Comparison of ENCODE assay signal across 23 mouse cellular contexts in genomic region chr15:97504325-97504724, GRCm38 (mm10).
DNase-seq lines count a peak whose midpoint lies in the region; ATAC-seq and TF ChIP-seq lines count a peak whose summit lies in the region.
"Had no signal": no experiment of that assay in that cellular context is flagged by ENCODE, and none has a peak within 500 bp of the region (broad histone marks: within the 10 kb centered on the region; RNA-seq: fewer than 3 reads in every experiment).

No protein-coding gene starts in this region.

- no peak overlapping the region for H3K4me3 ChIP-seq in CH12.LX (replicated peaks in 1 of 3; ENCODE audit: low read depth in 2 of 3, low read length in 2 of 3, poor library complexity in 1 of 3)
- H3K4me3 ChIP-seq: embryonic facial prominence, embryonic 15.5 days; erythroblast, embryonic 14.5 days; forebrain, embryonic 10.5 days; heart, embryonic 13.5 days; hindbrain, embryonic 12.5 days had no signal

- no peak overlapping the region for H3K4me2 ChIP-seq in CH12.LX (ENCODE audit: insufficient read depth, low read depth, poor library complexity, severe bottlenecking)
- H3K4me2 ChIP-seq: embryonic facial prominence, embryonic 15.5 days; heart, embryonic 13.5 days; hindbrain, embryonic 12.5 days had no signal

- no peak for TF ChIP-seq RAD21 in CH12.LX (IDR thresholded peaks at IDR 0.05; ENCODE audit: low read depth, low read length)

- no peaks in the 10 kb centered on the region for H3K36me3 ChIP-seq in CH12.LX (replicated peaks in 1 of 2; ENCODE audit: control insufficient read depth in 1 of 2, insufficient read depth in 1 of 2, low read length in 1 of 2)
- H3K36me3 ChIP-seq in splenic B cell, adult 2 months (ENCODE audit: control insufficient read depth, insufficient read depth, low read length, poor library complexity, severe bottlenecking), result no peaks in the 10 kb centered on the region
- H3K36me3 ChIP-seq: embryonic facial prominence, embryonic 15.5 days; forebrain, embryonic 10.5 days; heart, embryonic 13.5 days; hindbrain, embryonic 12.5 days had no signal

- no peaks in the 10 kb centered on the region for H3K79me2 ChIP-seq in CH12.LX (replicated peaks; ENCODE audit: control insufficient read depth, extremely low read depth, insufficient read depth, poor library complexity, severe bottlenecking)

- H3K9me3 ChIP-seq in CH12.LX (replicated peaks; ENCODE audit: low read length), result no peaks in the 10 kb centered on the region
- H3K9me3 ChIP-seq: embryonic facial prominence, embryonic 15.5 days; forebrain, embryonic 10.5 days had no signal

- no peak for TF ChIP-seq POLR2A in CH12.LX (IDR thresholded peaks at IDR 0.05; ENCODE audit: low read depth, low read length)

- TF ChIP-seq EP300 in CH12.LX (IDR thresholded peaks at IDR 0.05; ENCODE audit: low read length), result 0 out of 2 replicates have a peak, but pooled peaks have one; percentile 27

- no peak overlapping the region for H3K9ac ChIP-seq in CH12.LX (ENCODE audit: insufficient read depth, low read depth)
- H3K9ac ChIP-seq: embryonic facial prominence, embryonic 15.5 days; heart, embryonic 13.5 days; hindbrain, embryonic 12.5 days had no signal

- TF ChIP-seq CTCF in CH12.LX (conservative IDR thresholded peaks at IDR 0.05 in 1 of 2, IDR thresholded peaks at IDR 0.05 in 1 of 2; ENCODE audit: low read depth in 2 of 2, low read length in 2 of 2), result no peak

- peaks cover 2 to 12% of the 10 kb centered on the region in 2 experiments; a peak in 2 of 4 replicates for H3K4me1 ChIP-seq in CH12.LX (ENCODE audit: control insufficient read depth in 1 of 2, insufficient read depth in 2 of 2)
- H3K4me1 ChIP-seq: embryonic facial prominence, embryonic 15.5 days; forebrain, embryonic 10.5 days; heart, embryonic 13.5 days; hindbrain, embryonic 12.5 days had no signal

- dilution Hi-C loops in CH12.LX (cut with MboI; ENCODE audit: extremely low pct_ligation_motif_present, extremely low pct_unique_long_range_greater_than_20kb, low sequenced_read_pairs), result no loop called here

- DNase-seq in spleen, postnatal 4 days (ENCODE audit: low spot score in 2 of 2), result peak; percentile 10 to 41
- DNase-seq in spleen, adult 12 weeks (ENCODE audit: low spot score), result no peak
- DNase-seq in CH12.LX (ENCODE audit: extremely low read depth), result peak; percentile 31
- peak; percentile 49 for DNase-seq in splenic B cell, adult 2 months (ENCODE audit: low read depth, low spot score)
- DNase-seq in cerebellum, postnatal 10 days, result no peak
- no peak for DNase-seq in cerebellum, postnatal 25 days
- DNase-seq: adrenal gland, adult 2 months; adrenal gland, postnatal 36 days; cerebellum, adult 11 months; cerebellum, adult 9-10 months; embryo, embryonic 11 days; heart, postnatal 36 days had no signal

- H3K27me3 ChIP-seq in CH12.LX (replicated peaks), result no peaks in the 10 kb centered on the region
- no peaks in the 10 kb centered on the region; the same call in 1 of the 2 replicates for H3K27me3 ChIP-seq in splenic B cell, adult 2 months (ENCODE audit: control insufficient read depth, insufficient read depth, low read length, poor library complexity, severe bottlenecking)
- H3K27me3 ChIP-seq: embryonic facial prominence, embryonic 15.5 days; heart, embryonic 13.5 days; hindbrain, embryonic 12.5 days had no signal

- in situ Hi-C loops in CH12.LX (cut with MboI; ENCODE audit: low pct_ligation_motif_present, low pct_unique_long_range_greater_than_20kb, low sequenced_read_pairs), result no loop called here

- ATAC-seq in granulocyte monocyte progenitor cell, adult 5-6 weeks (replicated peaks; ENCODE audit: poor library complexity, severe bottlenecking), result peak; percentile 65
- ATAC-seq: CD4-positive, CD25-positive, alpha-beta regulatory T cell, adult 4 months; forebrain, embryonic 14.5 days; hindbrain, embryonic 16.5 days; inflammation-experienced regulatory T-cells, adult 6 months; intestine, postnatal 0 days had no signal

- no peak overlapping the region for H3K27ac ChIP-seq in CH12.LX (ENCODE audit: insufficient read depth, low read depth)
- H3K27ac ChIP-seq: embryonic facial prominence, embryonic 15.5 days; forebrain, embryonic 10.5 days; heart, embryonic 13.5 days; hindbrain, embryonic 12.5 days had no signal

TF ChIP-seq in CH12.LX, 34 proteins besides CTCF, POLR2A, EP300 and RAD21:
- TF ChIP-seq UBTF (IDR thresholded peaks at IDR 0.05; ENCODE audit: low read depth, low read length) (no peak), RCOR1 (conservative IDR thresholded peaks at IDR 0.05; ENCODE audit: low read depth, low read length) (no peak), E2F4 (IDR thresholded peaks at IDR 0.05; ENCODE audit: insufficient replicate concordance, low read depth, low read length) (no peak), JUND (conservative IDR thresholded peaks at IDR 0.05; ENCODE audit: low read depth, low read length) (no peak), TBP (conservative IDR thresholded peaks at IDR 0.05; ENCODE audit: low read depth, low read length) (no peak), KAT2A (IDR thresholded peaks at IDR 0.05; ENCODE audit: insufficient replicate concordance, low read length) (no peak), MAZ (IDR thresholded peaks at IDR 0.05; ENCODE audit: low read depth, low read length) (no peak), TCF12 (IDR thresholded peaks at IDR 0.05; ENCODE audit: low read depth, low read length) (no peak), SMC3 (IDR thresholded peaks at IDR 0.05; ENCODE audit: low read depth, low read length) (no peak), MXI1 (IDR thresholded peaks at IDR 0.05; ENCODE audit: low read depth, low read length) (no peak), NRF1 (IDR thresholded peaks at IDR 0.05; ENCODE audit: low read depth, low read length) (no peak), MYC (IDR thresholded peaks at IDR 0.05; ENCODE audit: low read depth, low read length) (no peak), IRF4 (IDR thresholded peaks at IDR 0.05; ENCODE audit: low read depth, low read length) (no peak), HCFC1 (IDR thresholded peaks at IDR 0.05; ENCODE audit: low read depth, low read length) (no peak), BHLHE40 (IDR thresholded peaks at IDR 0.05; ENCODE audit: low read depth, low read length) (no peak), ELF1 (IDR thresholded peaks at IDR 0.05; ENCODE audit: low read depth, low read length) (no peak), ZMIZ1 (IDR thresholded peaks at IDR 0.05; ENCODE audit: low read depth, low read length) (no peak), CHD1 (IDR thresholded peaks at IDR 0.05; ENCODE audit: low read depth, low read length) (no peak), GABPA (IDR thresholded peaks at IDR 0.05; ENCODE audit: insufficient replicate concordance, low read depth, low read length) (no peak), USF1 (IDR thresholded peaks at IDR 0.05; ENCODE audit: low read depth, low read length) (no peak)

Comparison
In these comparisons a context has a peak if more than half of its experiments do, and no peak if none do; other contexts are left out.
1. DNase-seq: peak in spleen, postnatal 4 days (2 of 2), CH12.LX (single experiment) and splenic B cell, adult 2 months (single experiment); none in spleen, adult 12 weeks (single experiment), cerebellum, postnatal 10 days (0 of 2) and cerebellum, postnatal 25 days (0 of 2).